Mouse (Mus musculus) 3T3-L1 (cell line): ENCODE results near the gene Smdt1.
"Not testable (repeated sequence)": the region's sequence is repeated elsewhere in the genome, so short reads cannot be mapped to it uniquely, and the experiment has no call there.

Source experiments
- DNase-seq: peaks from one replicate; pipeline ENCODE4 v3.0.0-alpha.2; 2015; ENCODE audit warnings: low read depth, low spot score

Smdt1 gene

GRCm38 (mm10) chr15:82343368-82344287, 4.9 kb downstream of the Smdt1 start:
- DNase-seq, result no peak

GRCm38 (mm10) chr15:82344971-82345370, 6.2 kb downstream of the Smdt1 start:
- no peak for DNase-seq

GRCm38 (mm10) chr15:82345820-82346470, 7.2 kb downstream of the Smdt1 start:
- DNase-seq, result peak; percentile 99

DNA sequence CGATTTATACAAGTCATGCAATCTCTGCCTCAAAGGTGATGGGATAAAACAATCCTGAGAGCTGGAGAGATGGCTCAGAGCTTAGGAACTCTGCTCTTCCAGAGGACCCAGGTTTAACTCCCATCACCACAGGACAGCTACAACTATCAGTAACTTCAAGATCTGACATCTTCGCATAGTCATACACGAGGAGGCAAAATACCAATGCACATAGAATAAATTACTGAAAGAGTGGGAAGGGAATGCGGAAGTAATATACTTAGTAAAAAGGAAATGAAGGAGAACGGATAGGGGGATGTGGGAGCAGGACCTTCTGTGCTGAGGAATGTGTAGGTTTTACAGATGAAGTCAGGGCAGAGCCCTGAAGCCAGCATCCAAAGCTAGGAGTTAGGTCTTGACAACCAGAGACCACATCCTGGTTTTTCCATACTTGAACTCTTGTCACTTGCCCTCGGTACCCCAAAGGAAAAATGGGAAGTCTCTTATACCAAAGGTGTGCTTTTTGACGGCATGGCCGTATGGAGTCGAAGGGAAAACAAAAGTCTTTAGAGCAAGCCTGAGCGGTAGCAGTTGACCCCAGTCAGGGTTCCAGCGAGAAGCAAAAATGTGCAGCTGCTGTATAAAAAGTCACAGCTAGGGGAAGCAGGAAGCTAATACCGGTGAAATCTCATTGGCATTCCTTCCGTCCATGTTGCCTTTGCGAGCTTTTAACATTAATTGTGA, 8.0 kb downstream of the Smdt1 start:
- DNase-seq, result peak; percentile 50

- DNase-seq, result no peak
Measured at GRCm38 (mm10) chr15:82347303-82347676, 8.5 kb downstream of the Smdt1 start.

- no peak for DNase-seq
Measured at GRCm38 (mm10) chr15:82347852-82348251, 9.1 kb downstream of the Smdt1 start.

- no peak for DNase-seq
Measured at GRCm38 (mm10) chr15:82348258-82348998, 9.7 kb downstream of the Smdt1 start.

GRCm38 (mm10) chr15:82348999-82349341, 10.2 kb downstream of the Smdt1 start:
- DNase-seq, result no peak

- no peak for DNase-seq
Measured at GRCm38 (mm10) chr15:82350349-82350748, 11.6 kb downstream of the Smdt1 start.

- no peak for DNase-seq
Measured at GRCm38 (mm10) chr15:82351480-82351879, 12.7 kb downstream of the Smdt1 start.

- peak; percentile 16 for DNase-seq
Measured at GRCm38 (mm10) chr15:82353078-82353744, 14.5 kb downstream of the Smdt1 start.

- DNase-seq, result no peak
Measured at GRCm38 (mm10) chr15:82353745-82354113, 15.0 kb downstream of the Smdt1 start.

DNA sequence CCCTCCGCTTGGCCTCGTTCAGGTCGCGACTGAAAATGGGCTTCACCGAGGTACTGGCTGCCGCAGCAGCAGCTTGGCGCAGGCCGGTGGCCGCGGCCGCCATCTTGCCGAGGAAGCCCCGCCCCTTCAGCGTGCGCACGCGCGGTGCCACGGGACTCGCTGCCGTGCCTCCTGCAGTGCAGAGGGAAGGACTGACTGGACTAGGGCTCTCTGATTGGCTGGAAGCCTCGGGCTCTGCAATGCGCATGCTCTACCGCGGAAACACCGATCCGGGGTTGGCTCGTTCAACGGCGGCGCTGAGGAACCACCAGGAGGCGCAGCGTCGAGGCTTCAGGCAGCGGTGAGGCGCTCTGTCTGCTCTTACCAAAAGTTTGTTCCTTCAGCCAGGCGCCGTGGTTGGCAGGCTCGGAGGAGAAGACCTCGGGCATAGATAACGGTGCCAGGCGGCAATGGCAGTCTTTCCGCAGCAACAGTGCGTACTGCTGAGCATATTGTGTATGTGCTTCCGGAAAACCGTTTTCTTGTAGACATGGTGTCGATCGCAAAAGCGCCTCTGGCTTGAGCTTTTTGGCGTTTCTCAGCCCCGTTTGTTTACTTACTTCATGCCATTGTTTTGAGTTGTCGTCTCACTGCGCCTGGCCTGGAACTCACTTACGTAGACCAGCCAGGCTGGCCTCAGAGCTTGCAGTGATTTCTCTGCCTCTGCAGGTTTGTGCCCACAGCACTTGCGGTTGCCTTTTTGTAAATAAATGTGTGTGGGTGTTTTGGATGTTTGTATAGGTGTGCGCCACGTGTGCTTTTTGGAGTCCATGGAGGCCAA, 15.6 kb downstream of the Smdt1 start, which contains the start of gene Ndufa6:
TSS of gene Ndufa6 (minus strand) at position 197 of the 820 bp plus-strand sequence.
- peak; percentile 97 for DNase-seq

GRCm38 (mm10) chr15:82358431-82359260, 19.9 kb downstream of the Smdt1 start:
- no peak for DNase-seq

DNA sequence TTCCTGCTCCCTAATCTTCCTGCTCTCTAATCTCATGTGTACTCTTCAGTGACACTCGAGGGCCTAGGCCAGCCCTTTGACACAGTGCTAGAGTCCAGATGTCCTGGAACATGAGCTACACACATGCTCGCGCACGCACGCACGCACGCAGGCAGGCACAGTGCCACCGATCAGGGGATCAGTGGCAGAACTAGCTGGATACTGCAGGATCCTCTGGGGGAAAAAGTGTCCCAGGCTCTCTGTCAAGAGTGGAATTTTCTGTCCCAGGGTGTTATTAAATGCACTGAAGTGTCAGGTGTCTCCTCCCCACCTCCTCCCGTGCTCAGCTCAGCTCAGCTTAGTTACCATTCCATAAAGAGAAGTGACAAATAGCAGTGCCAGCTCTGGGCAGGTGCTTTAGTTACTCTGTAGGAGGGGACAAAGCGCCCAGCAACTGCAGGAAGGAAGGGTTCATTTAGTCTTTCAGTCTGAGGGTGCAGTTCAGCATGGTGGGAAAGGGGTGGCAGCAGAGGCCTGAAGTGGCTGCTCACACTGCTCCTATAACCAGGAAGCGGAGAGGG, 22.8 kb downstream of the Smdt1 start:
- DNase-seq, result peak; percentile 16

- DNase-seq, result no peak
Measured at GRCm38 (mm10) chr15:82362234-82362633, 23.5 kb downstream of the Smdt1 start.

- not testable (repeated sequence) for DNase-seq
Measured at GRCm38 (mm10) chr15:82363801-82364200, 25.0 kb downstream of the Smdt1 start.

DNA sequence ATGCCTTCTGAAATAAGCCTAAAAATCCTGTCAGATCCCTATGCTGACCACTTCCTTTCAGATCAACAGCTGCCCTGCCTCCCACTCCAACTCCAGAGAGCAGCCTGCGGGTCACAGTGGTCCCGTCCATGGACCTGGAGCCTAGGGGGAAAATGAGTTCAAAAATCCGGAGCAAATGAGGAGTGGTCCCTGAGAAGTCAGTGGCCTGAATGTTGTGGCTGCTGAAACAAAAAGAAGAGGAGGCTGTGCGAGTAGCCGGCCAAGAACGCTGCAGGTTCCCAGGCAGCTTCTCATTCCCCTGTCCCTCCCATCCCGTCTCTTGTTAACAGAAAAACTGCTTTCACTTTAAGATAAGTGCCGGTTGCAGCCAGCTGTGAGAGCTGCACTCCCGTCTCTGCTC, 25.8 kb downstream of the Smdt1 start:
- not testable (repeated sequence) for DNase-seq

DNA sequence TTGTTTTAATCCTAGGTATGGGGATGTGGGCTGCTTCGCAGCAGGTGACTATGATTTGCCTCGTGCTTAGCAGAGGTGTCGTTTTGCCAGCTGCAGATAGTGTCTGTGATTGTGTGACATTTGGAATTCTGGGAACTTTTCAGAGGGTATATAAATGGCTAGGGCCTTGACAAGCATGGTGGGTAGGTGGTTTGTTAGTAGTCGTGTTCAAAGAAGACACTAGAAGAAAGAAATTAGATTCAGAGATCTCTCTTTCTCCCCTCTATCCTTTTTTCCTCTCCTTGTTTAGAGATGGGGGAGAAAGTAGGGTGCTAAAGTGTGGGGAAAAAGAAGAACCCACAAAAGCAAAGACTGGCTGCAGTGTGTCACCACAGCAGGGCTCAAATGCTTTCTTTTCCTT, 29.4 kb downstream of the Smdt1 start:
- DNase-seq, result no peak
